ENCODE assay signal across 8 mouse cellular contexts in genomic region chr8:121730170-121730569, GRCm38 (mm10). TPM values are rescaled to one million over a fixed set of nuclear protein-coding genes. Genes with fewer than 3 reads are reported as not detected.
A peak's percentile ranks its signal among the peaks of the same experiment; 100 is the strongest.
DNase-seq lines count a peak whose midpoint lies in the region; ATAC-seq and TF ChIP-seq lines count a peak whose summit lies in the region.

No protein-coding gene starts in this region.

- no peak overlapping the region for H3K9ac ChIP-seq in liver, embryonic 12.5 days
- no peak overlapping the region for H3K9ac ChIP-seq in stomach, postnatal 0 days (ENCODE audit: low read length)

- no peaks in the 10 kb centered on the region; the same call in 1 of the 2 replicates for H3K9me3 ChIP-seq in liver, embryonic 12.5 days (replicated peaks)
- H3K9me3 ChIP-seq in stomach, postnatal 0 days (ENCODE audit: control insufficient read depth, low read length), result no peaks in the 10 kb centered on the region

- H3K4me1 ChIP-seq in liver, embryonic 12.5 days, result no peaks in the 10 kb centered on the region
- H3K4me1 ChIP-seq in stomach, postnatal 0 days (replicated peaks; ENCODE audit: control insufficient read depth, insufficient read depth), result no peaks in the 10 kb centered on the region

- ATAC-seq in liver, embryonic 12.5 days, result no peak
- no peak for ATAC-seq in stomach, postnatal 0 days (ENCODE audit: low FRiP score, low TSS enrichment)
- no peak for ATAC-seq in CD4-positive, CD25-positive, alpha-beta regulatory T cell, adult 4 months

- H3K4me2 ChIP-seq in liver, embryonic 12.5 days, result peak overlapping the region; percentile 57
- peak overlapping the region; percentile 60 for H3K4me2 ChIP-seq in stomach, postnatal 0 days (replicated peaks; ENCODE audit: low read depth)

- no peak for TF ChIP-seq CTCF in stomach, postnatal 0 days (IDR thresholded peaks at IDR 0.05; ENCODE audit: low read depth)

- H3K27ac ChIP-seq in liver, embryonic 12.5 days, result no peak overlapping the region
- no peak overlapping the region for H3K27ac ChIP-seq in stomach, postnatal 0 days (replicated peaks)

- TF ChIP-seq EP300 in stomach, postnatal 0 days (optimal IDR thresholded peaks at IDR 0.05), result no peak

- under 1% methylated on average over 42 of the region's 60 CpGs for WGBS in liver, embryonic 12.5 days (ENCODE audit: insufficient replicate concordance)
- 0% methylated on average over 31 of the region's 60 CpGs for WGBS in stomach, postnatal 0 days

- peak; percentile 72 to 87 for DNase-seq in cerebellum, postnatal 25 days
- DNase-seq in cerebellum, adult 9-10 months, result no peak
- DNase-seq in right cerebral cortex, postnatal 4 days, result peak; percentile 71
- no peak for DNase-seq in right cerebral cortex, postnatal 25 days
- DNase-seq in stomach, postnatal 0 days (ENCODE audit: low spot score), result no peak
- DNase-seq in urinary bladder, postnatal 25 days (ENCODE audit: low spot score), result no peak

- peak overlapping the region; percentile 36 for H3K4me3 ChIP-seq in liver, embryonic 12.5 days
- H3K4me3 ChIP-seq in stomach, postnatal 0 days (ENCODE audit: low read depth, low read length), result peak overlapping the region; percentile 32

- no peaks in the 10 kb centered on the region for H3K36me3 ChIP-seq in liver, embryonic 12.5 days
- H3K36me3 ChIP-seq in stomach, postnatal 0 days (ENCODE audit: control insufficient read depth, insufficient read depth, low read length), result no peaks in the 10 kb centered on the region

- peaks cover 76% of the 10 kb centered on the region for H3K27me3 ChIP-seq in liver, embryonic 12.5 days (replicated peaks)
- H3K27me3 ChIP-seq in stomach, postnatal 0 days (ENCODE audit: control insufficient read depth, insufficient read depth, low read length), result peaks cover 25% of the 10 kb centered on the region

RNA-seq across cellular contexts. Expression of gene Jph3, which starts 0.7 kb away (rescaled TPM):
- polyA plus RNA-seq in liver, embryonic 12.5 days (2016; fragmentation: Nextera tagmentation; extraction: Ambion mirVana), result 0.13 and 0.24 TPM in 2 replicates
- 1.7 and 2.1 TPM in 2 replicates for polyA plus RNA-seq in stomach, postnatal 0 days (2015; fragmentation: Nextera tagmentation; extraction: Ambion mirVana)
- under 1 TPM in 1 of 2 experiments, not detected in 1; 0.12 TPM for polyA plus RNA-seq in CD4-positive, CD25-positive, alpha-beta regulatory T cell, adult 4 months (2017; shearing (Covaris generic))

Comparison
In these comparisons a context has a peak if more than half of its experiments do, and no peak if none do; other contexts are left out.
1. DNase-seq: peak in cerebellum, postnatal 25 days (2 of 2) and right cerebral cortex, postnatal 4 days (single experiment); none in cerebellum, adult 9-10 months (single experiment), right cerebral cortex, postnatal 25 days (single experiment), stomach, postnatal 0 days (single experiment) and urinary bladder, postnatal 25 days (single experiment).